Mouse (Mus musculus) lung, adult 2 months (tissue): ENCODE measurements around the gene Kdm6b.

Experiments
- CTCF ChIP-seq: fragments of 200-500 bp; IDR thresholded peaks from 2 replicates; pipeline ENCODE4 v1.5.1; 2011; ENCODE audit warnings: mild to moderate bottlenecking, low read length, control low read depth; ENCODE audit not compliant: insufficient read depth
- POLR2A ChIP-seq: fragments of 200-500 bp; IDR thresholded peaks from 2 replicates; pipeline ENCODE4 v1.6.1; 2011; ENCODE audit warnings: low read depth, mild to moderate bottlenecking, control low read depth, low read length, borderline replicate concordance; ENCODE audit errors: extremely low read depth

GRCm38 (mm10) chr11:69356544-69356943 lies 56.9 kb downstream of the Kdm6b start:
- TF ChIP-seq POLR2A (no peak), CTCF (no peak)
